Mouse (Mus musculus) B cell, adult 67 days (primary cell): ENCODE data around the gene Tor1aip1. TPM values are rescaled to one million over a fixed set of nuclear protein-coding genes. Genes with fewer than 3 reads are reported as not detected.

Source experiments
- total RNA-seq, 2 experiments: library from RNA; stranded (reverse); gene quantifications; 4 replicates each; pipeline ENCODE4 v1.2.4; 2023

Tor1aip1 gene
- 100 to 1,000 TPM; 200 to 219 TPM for total RNA-seq

DNA sequence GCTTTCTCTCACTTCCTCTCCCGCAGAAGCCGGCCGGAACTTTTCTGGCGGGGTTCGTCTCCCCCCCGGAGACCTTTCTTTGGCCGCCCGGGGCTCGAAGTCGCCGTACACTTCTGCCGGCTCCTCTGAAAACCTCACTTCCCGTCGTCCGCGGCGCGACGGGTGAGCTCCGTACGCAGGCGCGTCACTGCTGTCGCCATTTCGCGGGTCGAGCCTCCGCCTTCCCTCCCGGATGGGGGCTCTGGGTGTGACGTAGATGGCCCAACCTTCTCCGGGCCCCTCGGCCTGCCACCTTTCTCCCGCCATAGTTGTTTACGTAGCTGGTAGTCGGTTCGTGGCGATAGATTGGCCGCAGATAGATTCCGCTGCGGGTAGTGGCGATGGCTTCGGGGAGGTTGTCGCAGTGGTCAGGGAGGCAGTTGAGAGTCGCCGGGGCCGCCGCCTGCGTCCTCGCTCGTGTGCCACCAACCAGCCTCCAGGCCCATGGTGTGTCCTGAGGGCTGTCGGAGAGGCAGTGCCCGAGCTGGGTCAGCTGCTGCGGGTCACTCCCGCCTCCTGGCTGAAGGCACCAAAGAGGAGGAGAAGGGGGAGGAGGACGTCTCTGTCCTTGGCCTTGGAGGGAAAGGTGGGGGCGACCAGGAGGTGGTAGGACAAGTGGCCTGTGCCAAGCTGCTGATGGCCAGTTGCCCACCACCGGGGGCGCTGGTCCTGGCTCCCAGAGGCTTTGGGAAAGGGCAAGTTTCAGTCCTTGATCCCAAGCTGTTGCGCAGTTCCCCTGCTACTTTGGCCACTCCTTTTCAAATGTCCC is at the start of gene Tor1aip1:
Tor1aip1 (minus strand) TSS at position 551 of the 808 bp plus-strand sequence.

DNA sequence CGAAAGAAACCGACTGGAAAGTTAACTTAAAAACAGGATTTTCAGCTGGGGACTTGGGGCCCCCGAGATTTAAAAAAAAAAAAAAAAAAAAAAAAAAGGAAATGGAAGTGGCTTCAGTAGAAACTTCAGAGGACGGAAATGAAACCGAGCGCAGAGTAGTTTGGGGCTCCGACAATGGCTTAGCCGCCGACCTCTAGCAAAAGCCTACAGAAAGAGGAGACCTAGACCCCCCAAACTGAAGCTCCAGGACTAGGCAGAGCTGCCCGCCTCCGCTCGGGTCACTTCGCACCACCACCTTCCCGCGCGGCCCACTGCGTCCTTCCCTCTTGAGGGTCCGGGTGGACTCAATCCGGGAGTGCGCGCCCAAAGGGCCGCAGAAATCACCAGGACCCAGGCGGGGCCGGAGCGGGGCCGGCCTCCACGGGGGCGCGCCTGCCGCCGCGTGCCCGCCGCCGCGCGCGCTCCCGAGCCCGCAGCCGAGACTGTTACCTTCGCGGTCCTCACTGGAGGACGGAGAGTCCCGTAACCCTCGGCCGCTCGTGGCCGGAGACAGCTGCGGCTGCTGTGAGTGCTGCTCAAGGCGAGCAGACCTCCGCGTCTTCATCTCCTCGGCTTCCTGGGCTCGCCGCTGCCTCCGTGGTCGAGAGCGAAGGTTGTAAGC is 881 bp downstream of the Tor1aip1 start, which contains the start of gene Tor1aip2:
Tor1aip2 (plus strand) TSS at position 135 of the 661 bp plus-strand sequence.

DNA sequence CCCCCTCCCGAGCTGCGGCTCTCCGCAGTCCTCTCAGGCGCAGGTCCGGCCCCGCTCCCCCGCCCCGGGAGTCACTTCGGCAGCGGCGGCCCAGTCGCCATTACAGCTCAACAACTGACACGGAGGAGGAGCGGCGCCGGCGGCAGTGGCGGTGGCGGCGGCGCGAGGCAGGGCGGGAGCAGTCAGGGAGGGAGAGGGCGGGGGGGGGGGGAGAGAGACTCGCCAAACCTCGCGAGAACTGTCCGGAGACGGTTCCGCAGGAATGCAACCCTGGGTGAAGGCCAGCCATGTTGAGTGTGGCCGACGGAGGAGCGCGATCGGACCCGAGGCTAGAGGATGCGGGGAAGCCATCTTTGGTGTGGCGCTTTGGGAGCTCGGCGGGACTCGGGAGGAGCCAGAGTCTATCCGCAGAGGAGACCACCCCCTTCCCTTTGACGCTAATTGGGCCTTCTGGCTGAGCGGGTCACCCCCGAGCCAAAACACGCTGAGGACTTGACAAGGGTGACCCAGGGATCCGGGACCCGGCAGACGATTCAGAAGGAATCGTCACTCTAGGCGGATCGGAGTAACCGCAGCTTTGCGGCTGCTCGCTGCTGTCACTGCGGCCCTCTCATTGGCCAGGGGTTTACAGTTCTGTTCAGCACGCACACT is 63.1 kb downstream of the Tor1aip1 start, which contains the start of gene Cep350:
Cep350 (minus strand) TSS at position 188 of the 651 bp plus-strand sequence.

Other genes starting within 250 kb of the Tor1aip1 start
- 10 to 100 TPM; 18.5 to 24.5 TPM for gene Qsox1, start 223.6 kb downstream of the Tor1aip1 start, total RNA-seq
- 10 to 100 TPM; 76.7 to 78.0 TPM for gene Cep350, start 63.2 kb downstream of the Tor1aip1 start, total RNA-seq
- gene Tor1aip2, start 1.1 kb downstream of the Tor1aip1 start, total RNA-seq = 100 to 1,000 TPM in 1 of 2 experiments, 10 to 100 TPM in 1; 86.2 to 100 TPM
- not detected for gene Fam163a, start 168.5 kb upstream of the Tor1aip1 start, total RNA-seq